Mouse (Mus musculus) cerebral cortex, adult 2 months (tissue): ENCODE measurements around the gene Epp13.

Experiments used
- WGBS: fragments of 180-500 bp; shearing (Covaris S2); methylation state at CpG from one replicate; pipeline ENCODE4 v1.1.7; 2018; 5-methylcytosine and 5-hydroxymethylcytosine counted together

Gene Epp13

DNA sequence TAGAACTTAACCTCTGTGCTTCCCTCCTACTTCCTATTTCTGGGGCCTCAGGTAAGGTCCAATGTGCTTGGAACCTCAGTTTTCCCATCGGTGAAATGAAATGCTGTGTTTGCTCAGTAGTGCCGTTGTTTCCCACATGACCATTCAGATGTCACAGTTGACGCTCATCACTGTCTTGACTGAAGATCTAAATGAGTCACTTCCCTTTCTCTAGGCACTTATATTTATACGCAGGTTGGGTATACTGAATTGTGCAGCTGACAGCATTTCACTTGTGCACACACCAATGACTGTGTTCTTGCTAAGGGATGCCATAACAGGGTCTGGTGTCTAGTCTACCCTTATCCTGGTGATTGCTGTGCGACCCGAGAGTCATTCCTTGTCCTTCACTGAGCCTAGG is 32.9 kb downstream of the Epp13 start:
- WGBS: 78% methylated on average over 6 of the region's 6 CpGs

DNA sequence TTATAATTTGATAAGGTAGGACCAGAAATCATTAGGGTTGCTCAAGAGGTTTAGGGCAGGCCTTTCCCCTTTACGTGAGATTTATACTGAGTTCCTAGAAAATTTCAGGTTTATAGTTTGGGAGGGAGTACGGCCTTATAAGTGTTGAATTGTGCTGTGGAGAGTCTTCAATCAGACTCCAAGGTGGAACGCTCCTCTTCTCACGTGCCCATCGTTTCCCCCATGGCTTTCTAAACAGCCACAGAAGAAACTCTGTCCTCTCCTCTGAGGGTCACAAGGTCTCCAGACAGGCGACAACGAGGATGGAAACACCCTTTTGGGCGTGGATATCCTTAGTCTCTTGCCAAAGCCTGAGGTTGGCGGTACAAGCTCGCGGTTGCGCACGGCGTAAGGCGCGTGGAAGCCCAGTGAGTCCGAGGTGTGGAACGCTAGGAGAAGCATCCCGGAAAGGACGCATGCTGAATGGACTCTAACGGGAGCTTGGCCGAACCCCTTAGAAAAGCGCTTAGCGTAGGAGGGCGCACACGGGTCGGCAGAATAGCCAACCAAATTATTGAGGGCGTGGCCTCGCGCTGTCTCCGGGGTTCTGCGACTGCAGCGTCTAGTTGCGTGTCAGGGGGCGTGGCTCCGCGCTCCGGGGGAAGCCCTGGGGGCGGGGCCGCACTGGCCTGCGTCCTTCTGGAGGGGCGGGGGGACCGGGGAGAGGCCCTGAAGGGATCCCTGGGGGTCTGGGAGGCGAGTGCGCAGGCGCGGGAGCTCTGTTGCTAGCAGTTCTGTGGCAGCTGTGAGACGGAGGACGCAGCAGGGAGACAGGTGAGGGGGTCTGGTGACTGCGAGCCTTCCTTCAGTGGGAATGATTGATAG is 33.6 kb downstream of the Epp13 start, which contains the start of gene Zfp667:
Gene Zfp667 (plus strand): TSS at position 738 of the 864 bp plus-strand sequence.
- 2% methylated on average over 50 of the region's 50 CpGs for WGBS

DNA sequence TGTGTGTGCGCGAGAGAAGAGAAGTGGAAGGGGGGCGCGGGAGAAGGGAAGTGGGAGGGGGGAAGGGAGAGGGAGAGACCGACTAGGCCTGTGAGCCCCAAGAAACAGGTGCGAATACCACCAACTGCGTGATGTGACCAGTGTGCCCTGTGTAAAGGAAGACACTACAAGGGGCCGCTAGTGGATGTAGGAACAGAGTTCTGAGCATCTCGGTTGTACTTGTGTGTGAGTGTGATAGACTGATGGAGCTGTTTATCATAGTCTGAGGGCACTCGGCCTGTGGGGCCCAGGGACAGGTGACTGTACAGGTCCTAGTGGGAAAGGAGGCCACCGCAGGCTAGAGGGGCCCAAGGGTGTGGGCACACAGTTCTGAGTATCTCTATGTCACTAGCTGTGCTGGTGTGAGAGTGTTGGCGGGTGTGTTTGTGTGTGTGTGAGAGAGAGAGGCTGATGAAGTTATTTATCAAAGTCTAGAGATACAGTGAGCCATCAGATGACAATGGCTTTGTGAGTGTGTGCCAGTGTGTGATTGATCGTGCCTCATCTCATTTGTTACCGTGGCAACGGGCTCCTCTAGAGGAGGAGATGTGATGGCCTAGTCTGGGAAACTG is 34.5 kb downstream of the Epp13 start:
- WGBS: 14% methylated on average over 15 of the region's 15 CpGs

DNA sequence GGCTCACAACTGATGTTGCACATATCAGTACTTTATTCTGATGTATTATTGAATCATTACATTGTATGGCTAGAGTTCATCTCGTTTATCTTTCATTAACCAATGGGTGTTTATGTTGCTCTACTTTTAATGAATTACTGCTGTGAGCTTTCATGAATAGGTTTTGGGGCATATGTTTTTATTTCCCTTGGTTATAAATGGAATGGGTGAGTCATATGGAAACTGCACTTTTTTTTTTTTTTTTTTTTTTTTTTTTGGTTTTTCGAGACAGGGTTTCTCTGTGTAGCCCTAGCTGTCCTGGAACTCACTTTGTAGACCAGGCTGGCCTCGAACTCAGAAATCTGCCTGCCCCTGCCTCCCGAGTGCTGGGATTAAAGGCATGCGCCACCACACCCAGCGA is 38.6 kb downstream of the Epp13 start:
- WGBS: 74% methylated on average over 6 of the region's 6 CpGs

DNA sequence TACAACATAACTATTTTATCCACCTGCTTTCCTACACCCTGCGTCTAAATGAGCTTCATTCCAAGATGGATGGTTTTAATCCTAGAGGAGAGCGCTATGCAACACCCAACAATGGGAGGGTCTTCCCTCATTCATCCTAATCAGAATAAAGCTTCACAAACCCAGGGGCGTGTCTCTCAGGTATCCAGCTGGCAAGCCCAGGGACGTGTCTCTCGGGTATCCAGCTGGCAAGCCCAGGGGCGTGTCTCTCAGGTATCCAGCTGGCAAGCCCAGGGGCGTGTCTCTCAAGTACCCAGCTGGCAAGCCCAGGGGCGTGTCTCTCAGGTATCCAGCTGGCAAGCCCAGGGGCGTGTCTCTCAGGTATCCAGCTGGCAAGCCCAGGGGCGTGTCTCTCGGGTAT is 48.3 kb downstream of the Epp13 start:
- 85% methylated on average over 11 of the region's 11 CpGs for WGBS

DNA sequence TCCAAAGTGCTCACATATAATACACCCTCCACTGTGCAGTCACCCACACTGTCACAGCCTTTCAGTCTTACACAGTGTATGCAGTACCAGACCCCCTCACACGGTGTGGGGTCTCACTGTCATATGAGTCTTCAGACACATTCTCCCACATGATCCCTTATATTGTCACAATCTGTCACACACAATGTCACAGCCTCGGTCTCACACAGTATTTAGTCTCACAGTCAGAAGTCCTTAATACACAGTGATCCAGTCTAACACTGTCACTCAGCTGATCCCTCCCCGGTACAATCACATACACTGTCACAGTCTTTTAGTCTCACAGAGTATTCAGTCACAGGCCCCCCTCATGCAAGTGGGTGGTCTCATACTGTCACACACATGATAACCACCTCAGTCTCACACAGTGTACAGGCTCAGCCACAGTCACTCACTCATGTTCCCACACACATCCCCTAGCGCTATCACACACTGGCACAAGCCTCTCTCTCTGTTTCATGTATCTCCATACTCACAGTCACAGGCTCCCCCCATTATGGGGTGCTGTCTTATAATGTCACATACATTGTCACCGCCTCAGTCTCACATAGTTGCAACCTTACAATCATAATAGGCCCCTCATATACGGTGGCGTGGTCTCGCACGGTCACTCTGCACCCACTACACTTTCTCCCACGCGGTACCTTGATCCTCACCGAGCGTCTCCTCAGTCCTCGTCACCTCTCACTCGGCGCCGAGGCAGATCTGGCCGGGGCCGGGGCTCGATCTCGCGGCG is 78.1 kb downstream of the Epp13 start:
- 7% methylated on average over 23 of the region's 23 CpGs for WGBS

DNA sequence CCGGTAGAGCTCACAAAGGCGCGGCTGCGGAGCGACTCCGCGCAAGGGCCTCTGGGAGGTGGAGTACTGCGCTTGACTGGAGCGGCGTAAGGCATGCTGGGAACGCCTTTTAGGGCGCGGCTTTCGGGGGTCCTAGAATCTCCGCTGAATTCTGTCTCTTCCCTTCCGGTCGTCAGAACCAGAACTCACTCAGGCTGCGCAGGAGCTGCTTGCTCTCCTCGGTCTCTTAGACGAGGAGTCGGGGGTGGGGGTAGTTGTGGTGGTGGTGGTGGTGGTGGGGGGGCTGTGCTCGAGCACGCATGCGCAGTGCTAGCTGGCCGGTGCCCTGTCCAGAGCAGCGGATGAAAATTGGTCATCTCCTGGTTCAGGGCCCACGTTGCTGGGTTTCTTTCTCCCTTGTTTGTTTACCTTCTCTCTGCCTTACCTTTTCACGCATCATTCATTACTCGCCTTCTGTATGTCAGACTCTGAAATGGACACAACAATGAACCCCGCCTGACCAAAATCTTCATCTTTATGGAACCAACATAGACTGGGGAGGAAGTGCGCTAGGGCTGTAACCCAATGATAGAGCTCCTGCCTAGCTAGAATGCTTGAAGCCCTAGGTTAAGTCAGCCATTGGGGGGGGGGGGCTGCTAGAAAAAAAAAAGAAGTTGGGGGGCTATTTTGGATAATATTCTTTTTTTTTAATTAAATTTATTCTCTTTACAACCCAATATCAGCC is 78.9 kb downstream of the Epp13 start, which contains the start of gene Zfp583:
Gene Zfp583 (minus strand): TSS at position 53 of the 724 bp plus-strand sequence.
- WGBS: 5% methylated on average over 31 of the region's 31 CpGs
